Mouse (Mus musculus): ENCODE measurements around the gene Gmppa.
A peak's percentile ranks its signal among the peaks of the same experiment; 100 is the strongest.

Gene Gmppa

GRCm38 (mm10) chr1:75456746-75457564 lies 21.2 kb downstream of the Gmppa start:
- peak in 1 of 2 experiments; percentile 55 for DNase-seq

- DNase-seq, result no peak
These were observed 21.9 kb downstream of the Gmppa start for GRCm38 (mm10) chr1:75457710-75458024.

GRCm38 (mm10) chr1:75458025-75458788 lies 22.5 kb downstream of the Gmppa start:
- DNase-seq, result peak; percentile 71 to 79

- peak; percentile 66 to 81 for DNase-seq
These were observed 23.3 kb downstream of the Gmppa start for GRCm38 (mm10) chr1:75458789-75459684.

GRCm38 (mm10) chr1:75460297-75460696 lies 24.6 kb downstream of the Gmppa start:
- DNase-seq, result no peak

GRCm38 (mm10) chr1:75462636-75463035 lies 26.9 kb downstream of the Gmppa start:
- no peak for DNase-seq

GRCm38 (mm10) chr1:75463652-75464204 lies 28.0 kb downstream of the Gmppa start:
- DNase-seq, result no peak

- peak; percentile 87 to 90 for DNase-seq
These were observed 31.6 kb downstream of the Gmppa start for GRCm38 (mm10) chr1:75467215-75467927.

GRCm38 (mm10) chr1:75469287-75469825 lies 33.6 kb downstream of the Gmppa start:
- no peak for DNase-seq

- DNase-seq, result no peak
These were observed 40.7 kb downstream of the Gmppa start for GRCm38 (mm10) chr1:75476441-75476840.

- DNase-seq, result peak; percentile 93 to 95
These were observed 41.7 kb downstream of the Gmppa start for GRCm38 (mm10) chr1:75477264-75477965.

- no peak for DNase-seq
These were observed 42.2 kb downstream of the Gmppa start for GRCm38 (mm10) chr1:75477966-75478290.

- DNase-seq, result peak; percentile 68 to 76
These were observed 42.8 kb downstream of the Gmppa start for GRCm38 (mm10) chr1:75478497-75478896.

- peak; percentile 98 for DNase-seq
These were observed 43.3 kb downstream of the Gmppa start, which contains the start of the genes Chpf and Tmem198 for GRCm38 (mm10) chr1:75478916-75479634. Gene Chpf (minus strand): TSS chr1:75479307. Gene Tmem198 (plus strand): TSS chr1:75479532.

GRCm38 (mm10) chr1:75479635-75479989 lies 43.9 kb downstream of the Gmppa start:
- no peak for DNase-seq

- no peak for DNase-seq
These were observed 44.3 kb downstream of the Gmppa start for GRCm38 (mm10) chr1:75480036-75480435.

- no peak for DNase-seq
These were observed 45.0 kb downstream of the Gmppa start for GRCm38 (mm10) chr1:75480735-75481134.

- DNase-seq, result peak in 1 of 2 experiments; percentile 30
These were observed 50.8 kb downstream of the Gmppa start for GRCm38 (mm10) chr1:75486561-75486960.

- peak in 1 of 2 experiments; percentile 31 for DNase-seq
These were observed 51.3 kb downstream of the Gmppa start for GRCm38 (mm10) chr1:75487040-75487404.

- peak; percentile 81 to 87 for DNase-seq
These were observed 51.9 kb downstream of the Gmppa start for GRCm38 (mm10) chr1:75487405-75488161.

Data from kidney, postnatal 4 days (tissue).